Mouse (Mus musculus) ES-E14 (cell line): ENCODE data around the gene Opalin. TPM values are rescaled to one million over a fixed set of nuclear protein-coding genes. Genes with fewer than 3 reads are reported as not detected.
A peak's percentile ranks its signal among the peaks of the same experiment; 100 is the strongest.

Source experiments
- DNase-seq: peaks from one replicate; pipeline ENCODE4 v3.0.0-alpha.2; 2013; ENCODE audit warnings: low read depth, low spot score
- H3K27ac ChIP-seq: 2 replicates; pipeline ENCODE4 v1.5.1; 2012; ENCODE audit warnings: low read depth, mild to moderate bottlenecking, low read length, moderate library complexity, mixed read lengths; ENCODE audit not compliant: poor library complexity, insufficient read depth, severe bottlenecking
- H3K36me3 ChIP-seq: 2 replicates; pipeline ENCODE4 v1.6.1; 2012; ENCODE audit warnings: mild to moderate bottlenecking, low read length, moderate library complexity, mixed read lengths; ENCODE audit not compliant: control insufficient read depth, poor library complexity, insufficient read depth, severe bottlenecking
- H3K4me1 ChIP-seq, 2 experiments: fragments of 150-350 bp in 1 of 2; sonication (generic) in 1 of 2; 2 replicates each; pipeline ENCODE4 v1.6.1; 2012; ENCODE audit warnings: low read length in 2 of 2, mild to moderate bottlenecking in 1 of 2, mixed read lengths in 1 of 2; ENCODE audit not compliant: control insufficient read depth in 2 of 2, insufficient read depth in 2 of 2, poor library complexity in 1 of 2
- H3K4me3 ChIP-seq, 2 experiments: fragments of 150-350 bp in 1 of 2; sonication (generic) in 1 of 2; 2 replicates each; pipeline ENCODE4 v1.5.1; 2012; ENCODE audit warnings: low read length in 2 of 2, low read depth in 1 of 2, mild to moderate bottlenecking in 1 of 2, mixed read lengths in 1 of 2; ENCODE audit not compliant: insufficient read depth in 1 of 2, poor library complexity in 1 of 2, severe bottlenecking in 1 of 2
- H3K9ac ChIP-seq: 2 replicates; pipeline ENCODE4 v1.6.1; 2012; ENCODE audit warnings: low read depth, mild to moderate bottlenecking, low read length, mixed read lengths; ENCODE audit not compliant: poor library complexity, insufficient read depth, severe bottlenecking
- H3K9me3 ChIP-seq: fragments of 150-350 bp; sonication (generic); 2 replicates; pipeline ENCODE4 v1.6.1; 2012; ENCODE audit warnings: low read depth, mild to moderate bottlenecking, low read length; ENCODE audit not compliant: control insufficient read depth, insufficient read depth
- CHD2 ChIP-seq: IDR thresholded peaks from 2 replicates; pipeline ENCODE4 v1.6.1; 2014; ENCODE audit warnings: mild to moderate bottlenecking, low read depth, low read length, inconsistent platforms
- HCFC1 ChIP-seq: IDR thresholded peaks from 2 replicates; pipeline ENCODE4 v1.6.1; 2012; ENCODE audit warnings: low read length, inconsistent platforms, borderline replicate concordance; ENCODE audit not compliant: insufficient read depth
- MAFK ChIP-seq: IDR thresholded peaks from 2 replicates; pipeline ENCODE4 v1.6.1; 2014; ENCODE audit warnings: mild to moderate bottlenecking, low read depth, low read length, inconsistent platforms; ENCODE audit not compliant: insufficient read depth
- ZC3H11A ChIP-seq: IDR thresholded peaks from 2 replicates; pipeline ENCODE4 v1.6.1; 2012; ENCODE audit warnings: low read depth, mild to moderate bottlenecking, inconsistent platforms, low read length, borderline replicate concordance
- ZNF384 ChIP-seq: IDR thresholded peaks from 2 replicates; pipeline ENCODE4 v1.6.1; 2012; ENCODE audit warnings: low read depth, low read length, inconsistent platforms
- in situ Hi-C, 2 experiments: fragments of 600-800 bp; cut with MboI; formaldehyde crosslinking; loops; one replicate each; pipeline ENCODE4 v1.15.1; 2025; ENCODE audit warnings: low sequenced_read_pairs in 2 of 2, inconsistent platforms in 1 of 2; ENCODE audit not compliant: unreplicated experiment in 2 of 2
- total RNA-seq: library from RNA; depleted of rRNA; stranded (reverse); fragments of 300-350 nt; gene quantifications from 2 replicates; pipeline ENCODE4 v1.2.3, GENCODE M21; 2012

Opalin gene
- total RNA-seq, 1 experiment = not detected

GRCm38 (mm10) chr19:41097038-41097437 lies 20.1 kb upstream of the Opalin start:
- H3K9ac ChIP-seq = no peak overlapping the region
- H3K9me3 ChIP-seq = no peaks in the 10 kb centered on the region
- TF ChIP-seq HCFC1 = no peak
- TF ChIP-seq CHD2 = no peak
- no peak for DNase-seq
- no peak overlapping the region for H3K27ac ChIP-seq
- in situ Hi-C loops = no loop called here
- no peak overlapping the region for H3K4me3 ChIP-seq
- no peaks in the 10 kb centered on the region for H3K4me1 ChIP-seq
- H3K36me3 ChIP-seq = no peaks in the 10 kb centered on the region

- Histone ChIP-seq H3K4me3 (no peak overlapping the region), H3K9me3 (no peaks in the 10 kb centered on the region), H3K36me3 (no peaks in the 10 kb centered on the region), H3K27ac (no peak overlapping the region), H3K9ac (no peak overlapping the region), H3K4me1 (no peaks in the 10 kb centered on the region)
- TF ChIP-seq ZC3H11A (no peak), HCFC1 (no peak), MAFK (no peak), CHD2 (no peak), ZNF384 (no peak)
- in situ Hi-C loops = no loop called here
- DNase-seq = no peak
These were observed 15.0 kb upstream of the Opalin start for GRCm38 (mm10) chr19:41091901-41092300.

- TF ChIP-seq HCFC1 = no peak
- no peak for TF ChIP-seq ZC3H11A
- TF ChIP-seq CHD2 = no peak
- TF ChIP-seq ZNF384 = no peak
- TF ChIP-seq MAFK = no peak
- in situ Hi-C loops = no loop called here
- H3K36me3 ChIP-seq = no peaks in the 10 kb centered on the region
- H3K9me3 ChIP-seq = no peaks in the 10 kb centered on the region
- H3K9ac ChIP-seq = no peak overlapping the region
- DNase-seq = peak; percentile 58
- no peak overlapping the region for H3K27ac ChIP-seq
- H3K4me1 ChIP-seq = no peaks in the 10 kb centered on the region
- no peak overlapping the region for H3K4me3 ChIP-seq
These were observed 12.9 kb upstream of the Opalin start for GRCm38 (mm10) chr19:41089833-41090232.

- H3K4me3 ChIP-seq = peak overlapping the region; percentile 49 to 50
- H3K9me3 ChIP-seq = no peaks in the 10 kb centered on the region
These were observed 11.6 kb upstream of the Opalin start for GRCm38 (mm10) chr19:41088491-41088890.

GRCm38 (mm10) chr19:41087901-41088300 lies 11.0 kb upstream of the Opalin start:
- in situ Hi-C loops = no loop called here
- no peaks in the 10 kb centered on the region for H3K9me3 ChIP-seq
- no peak overlapping the region for H3K9ac ChIP-seq
- no peak for DNase-seq
- no peak overlapping the region for H3K4me3 ChIP-seq
- no peaks in the 10 kb centered on the region for H3K4me1 ChIP-seq
- no peak overlapping the region for H3K27ac ChIP-seq
- no peaks in the 10 kb centered on the region for H3K36me3 ChIP-seq
- TF ChIP-seq HCFC1 = no peak
- no peak for TF ChIP-seq CHD2
- no peak for TF ChIP-seq ZC3H11A
- no peak for TF ChIP-seq MAFK
- no peak for TF ChIP-seq ZNF384

More at GRCm38 (mm10) chr19:41088491-41088890, 11.6 kb upstream of the Opalin start:
- no peak for DNase-seq
- in situ Hi-C loops = no loop called here
- no peaks in the 10 kb centered on the region for H3K36me3 ChIP-seq
- H3K9ac ChIP-seq = peak overlapping the region; percentile 46; the same call in 1 of the 2 replicates
- H3K4me1 ChIP-seq = no peaks in the 10 kb centered on the region
- no peak for TF ChIP-seq HCFC1
- TF ChIP-seq MAFK = no peak
- TF ChIP-seq ZC3H11A = no peak
- no peak for TF ChIP-seq ZNF384
- no peak for TF ChIP-seq CHD2
- H3K27ac ChIP-seq = no peak overlapping the region
